Mouse (Mus musculus) frontal cortex, postnatal 10 days (tissue): ENCODE measurements around the gene Stum.
"Not testable (repeated sequence)": the region's sequence is repeated elsewhere in the genome, so short reads cannot be mapped to it uniquely, and the experiment has no call there.

Source experiments
- DNase-seq, 2 experiments: peaks; one replicate each; pipeline ENCODE4 v3.0.0; 2022; ENCODE audit warnings: low spot score in 2 of 2, mixed read lengths in 1 of 2

The Stum gene

DNA sequence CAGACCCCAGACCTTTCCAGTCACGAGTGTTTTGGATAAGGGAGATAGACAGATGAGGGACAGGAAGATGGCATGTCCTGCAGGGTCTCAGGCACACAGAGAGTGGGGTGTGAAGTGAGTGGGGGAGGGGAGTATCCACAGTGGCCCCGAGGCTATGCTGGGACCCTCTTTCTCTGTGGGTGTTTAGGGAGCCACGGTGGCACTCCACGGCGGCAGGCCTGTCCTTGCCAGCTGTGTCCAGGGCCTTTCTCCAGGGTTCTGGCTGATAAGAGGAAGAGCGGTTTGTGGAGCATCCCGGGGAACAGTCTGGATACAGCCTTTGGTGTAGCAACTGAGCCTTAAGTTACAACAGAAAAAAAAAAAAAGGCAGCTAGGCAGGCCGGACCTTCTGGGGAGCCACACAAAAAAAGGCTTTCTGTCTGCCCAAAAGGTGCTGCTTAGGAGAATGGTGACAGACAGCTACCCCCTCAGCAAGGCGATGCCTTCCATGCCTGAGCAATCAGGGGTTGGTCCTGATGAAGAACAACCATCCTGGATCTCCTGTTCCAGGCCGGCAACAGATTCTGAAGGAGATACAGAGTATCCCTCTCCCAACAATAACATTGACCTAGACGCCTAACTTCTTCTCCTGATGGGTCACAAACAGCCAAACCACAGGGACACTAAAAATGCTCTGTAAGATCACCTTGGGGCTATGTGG, 76.8 kb downstream of the Stum start:
- no peak for DNase-seq

GRCm38 (mm10) chr1:180405576-180406335, 77.5 kb downstream of the Stum start:
- DNase-seq: no peak

DNA sequence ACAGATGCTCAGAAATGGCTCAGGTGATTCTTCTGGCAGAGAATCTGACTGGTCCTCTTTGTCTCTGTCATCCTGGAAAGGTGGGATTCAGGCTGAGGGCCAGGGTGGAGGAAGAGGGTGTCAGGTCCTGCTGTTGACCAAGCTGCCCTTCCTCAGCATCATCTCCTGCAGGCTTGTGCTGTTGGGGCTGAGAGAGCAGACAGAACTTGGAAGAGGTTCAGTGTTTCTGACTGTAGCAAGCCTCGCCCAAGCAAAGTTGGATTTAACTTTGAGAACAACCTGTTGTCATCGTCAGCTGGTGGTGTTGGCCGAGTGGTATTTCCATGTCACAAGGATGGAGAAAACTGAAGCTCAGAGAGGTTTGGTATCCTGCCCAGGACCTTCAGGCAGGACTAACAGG, 78.6 kb downstream of the Stum start:
- DNase-seq: no peak

- no peak for DNase-seq
These were observed 79.4 kb downstream of the Stum start for GRCm38 (mm10) chr1:180403694-180404606.

GRCm38 (mm10) chr1:180403357-180403693, 80.0 kb downstream of the Stum start:
- no peak for DNase-seq

DNA sequence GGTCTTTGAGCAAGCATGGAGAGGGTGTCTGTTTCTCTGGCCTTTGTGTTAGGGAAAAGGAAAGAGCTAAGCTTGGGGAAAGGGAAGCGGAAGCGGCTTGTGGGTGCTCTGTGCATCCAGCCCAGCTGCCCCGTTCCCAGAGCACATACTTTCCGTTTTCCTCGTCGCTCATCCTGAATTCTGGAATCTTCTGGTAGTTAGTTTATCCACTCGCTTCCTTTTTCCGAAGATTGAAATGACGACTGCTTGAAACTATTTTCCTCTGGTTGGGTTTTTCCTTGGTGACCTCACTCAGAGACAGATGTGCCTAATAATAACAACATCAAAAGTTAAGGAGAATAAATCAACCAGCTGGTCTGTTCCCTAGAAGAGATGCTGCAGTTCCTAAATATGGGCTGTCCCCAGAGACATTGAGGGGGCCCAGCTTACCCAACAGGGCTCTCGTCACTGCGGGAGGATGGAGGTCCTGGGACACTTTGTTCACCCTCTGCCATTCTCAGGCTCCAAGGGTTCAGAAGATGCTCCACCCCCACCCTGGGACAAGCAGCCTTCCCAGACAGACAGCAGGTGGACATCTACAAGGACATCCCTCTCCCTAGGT, 80.7 kb downstream of the Stum start:
- no peak for DNase-seq

GRCm38 (mm10) chr1:180401725-180402124, 81.6 kb downstream of the Stum start:
- no peak for DNase-seq

DNA sequence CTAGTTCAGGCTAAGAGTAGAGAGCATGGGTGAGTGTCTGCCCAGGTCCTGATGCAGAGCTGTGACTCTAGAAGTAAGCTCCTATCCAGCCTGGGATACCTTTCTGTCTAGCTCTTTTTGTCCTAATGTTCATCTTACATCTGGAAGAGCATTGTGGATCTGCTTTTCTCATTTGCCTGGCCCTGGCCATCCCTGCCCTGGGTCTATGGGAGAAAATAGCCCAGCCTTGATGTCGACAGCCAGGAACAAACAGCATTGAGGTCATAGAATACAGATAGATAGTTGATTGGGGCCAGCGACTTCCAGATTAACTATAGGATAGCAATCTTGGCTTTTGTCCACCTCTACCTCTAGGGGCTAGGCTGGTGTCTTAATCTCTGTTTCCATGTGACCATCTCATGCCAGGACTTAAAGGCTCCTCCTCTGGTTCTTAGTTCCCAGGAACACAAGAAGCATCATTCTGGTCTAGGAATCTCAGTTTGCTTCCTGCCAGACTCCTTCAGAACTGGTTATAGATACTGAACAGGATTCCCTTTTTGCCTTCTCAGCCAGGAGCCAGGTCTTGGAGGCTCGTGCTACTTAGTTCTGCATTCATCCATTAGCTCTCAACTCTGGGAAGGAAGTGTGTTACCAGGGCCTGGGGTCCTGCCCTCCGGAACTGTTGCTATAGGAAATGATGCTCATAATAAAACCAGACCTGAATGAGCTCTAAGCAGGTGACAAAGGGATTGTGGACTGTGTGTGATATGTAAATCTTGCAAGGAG, 82.4 kb downstream of the Stum start:
- no peak for DNase-seq

DNA sequence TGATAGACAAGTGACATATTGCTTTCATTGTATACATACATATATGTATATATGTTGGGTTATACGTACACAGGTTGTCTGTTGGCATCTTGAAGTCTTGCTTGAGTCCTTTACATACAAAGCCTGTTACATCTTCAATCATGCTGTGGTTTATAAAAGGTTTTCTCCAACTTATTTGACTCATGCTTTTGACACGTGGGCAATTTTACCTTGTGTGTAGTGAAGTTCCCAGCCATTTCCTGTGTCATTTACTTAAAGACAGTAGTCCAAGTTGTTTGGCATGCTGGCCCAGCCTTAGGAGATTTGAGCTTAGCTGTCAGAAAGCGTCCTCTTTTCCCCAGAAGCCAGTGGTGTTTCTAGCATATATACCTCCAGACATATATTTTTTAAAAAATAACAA, 84.9 kb downstream of the Stum start:
- DNase-seq: no peak

DNA sequence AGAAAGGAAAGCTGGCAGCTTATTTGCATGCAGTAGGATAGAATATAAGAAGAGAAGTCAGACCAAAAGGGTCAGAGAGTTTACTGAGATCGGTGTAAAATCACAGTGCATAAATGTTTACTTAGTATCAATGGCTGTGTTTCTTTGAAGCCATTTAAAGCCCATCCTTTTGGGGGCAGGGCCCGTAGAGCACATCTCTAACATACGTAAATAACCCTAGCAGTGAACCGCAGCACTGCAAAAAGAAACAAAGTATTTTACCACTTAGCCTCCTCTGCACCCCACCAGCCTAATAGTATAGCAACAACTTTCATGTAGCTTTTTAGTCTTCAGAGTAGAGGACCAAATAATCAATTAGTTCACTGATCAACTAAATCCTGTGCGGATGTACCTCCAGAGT, 85.6 kb downstream of the Stum start:
- DNase-seq: no peak

- DNase-seq: no peak
These were observed 89.4 kb downstream of the Stum start for GRCm38 (mm10) chr1:180393873-180394272.

GRCm38 (mm10) chr1:180393017-180393797, 90.1 kb downstream of the Stum start:
- no peak for DNase-seq

- DNase-seq: no peak
These were observed 91.0 kb downstream of the Stum start for GRCm38 (mm10) chr1:180392137-180392798.

DNA sequence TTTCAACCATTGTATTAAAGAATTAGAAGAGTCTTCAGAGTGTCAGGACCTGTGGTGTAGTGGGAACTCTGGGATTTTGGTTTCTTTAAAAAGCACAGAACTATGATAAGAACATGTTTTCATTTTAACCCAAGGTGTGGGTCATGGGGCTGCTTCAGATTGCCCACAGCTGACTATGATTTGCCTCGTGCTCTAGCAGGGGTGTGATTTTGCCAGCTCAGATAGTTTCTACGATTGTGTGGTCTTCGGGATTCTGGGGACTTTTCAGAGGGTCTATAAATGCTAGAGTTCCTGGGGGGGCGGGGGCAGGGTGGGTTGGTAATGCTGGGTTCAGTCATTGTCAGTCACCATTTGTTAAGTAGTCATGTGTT, 91.7 kb downstream of the Stum start:
- DNase-seq: no peak

DNA sequence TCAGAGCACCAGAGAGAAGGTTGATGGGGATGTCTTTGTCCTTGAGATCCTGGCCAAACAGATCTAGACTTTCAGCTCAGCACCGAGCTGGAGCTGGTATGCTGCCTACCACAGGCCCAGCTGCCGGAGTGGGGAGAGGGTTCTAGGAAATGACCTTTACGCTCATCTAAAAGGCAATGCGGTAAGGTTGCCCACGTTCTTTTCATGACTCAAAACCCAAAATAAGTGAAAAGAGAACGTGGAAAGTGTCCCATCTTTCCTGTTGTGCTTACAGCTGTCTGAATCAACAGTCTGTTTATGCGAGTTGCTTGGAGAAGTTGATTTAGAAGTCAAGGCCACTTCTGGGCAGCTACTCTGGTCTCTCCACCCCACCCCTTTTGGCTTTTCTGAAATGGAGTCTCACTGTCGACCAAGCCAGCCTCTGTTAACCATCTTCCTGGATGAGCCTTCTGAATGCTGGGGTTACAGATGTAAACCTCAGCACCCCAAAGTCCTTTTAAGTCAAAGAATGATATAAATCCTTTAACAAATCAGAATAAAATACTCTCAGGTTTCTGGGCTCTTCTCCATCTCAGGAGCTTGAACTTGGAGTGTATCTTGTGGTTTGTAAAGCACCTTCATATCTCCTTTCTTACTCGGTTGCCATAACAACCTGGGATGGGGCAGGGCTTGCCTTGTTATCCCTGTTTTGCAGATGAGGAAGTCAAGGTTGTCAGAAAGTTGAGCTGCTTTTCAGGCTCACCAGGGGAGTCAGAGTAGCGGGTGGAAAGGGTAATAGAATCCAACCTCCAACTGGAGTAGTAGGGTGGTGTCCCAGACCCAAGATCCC, 92.3 kb downstream of the Stum start:
- DNase-seq: no peak

GRCm38 (mm10) chr1:180390321-180390731, 93.0 kb downstream of the Stum start:
- DNase-seq: no peak

DNA sequence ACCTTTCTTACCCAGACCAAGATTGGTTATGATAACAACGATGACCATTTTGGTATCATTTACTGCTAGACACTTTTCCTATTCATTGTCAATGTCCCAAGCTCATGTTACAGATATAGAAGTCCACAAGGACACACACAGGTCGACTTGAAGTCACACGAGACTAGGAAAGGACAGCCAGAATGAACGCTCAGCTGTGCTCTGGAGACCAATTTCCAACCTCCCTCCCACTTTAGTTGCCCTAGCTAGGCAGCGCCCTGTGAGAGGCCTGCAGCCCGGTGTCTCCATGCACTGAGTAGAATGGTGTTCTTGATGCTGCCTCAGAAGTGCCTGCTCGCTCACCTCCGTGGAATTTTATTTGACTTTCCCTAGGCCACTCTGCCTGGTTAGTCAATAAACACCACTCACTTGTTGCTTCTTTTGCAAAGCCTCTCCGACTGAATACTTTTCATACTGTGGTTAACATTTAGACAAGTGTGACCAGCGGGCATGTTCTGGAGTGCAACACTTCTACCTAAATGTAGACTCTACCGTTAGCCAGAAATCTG, 94.0 kb downstream of the Stum start:
- DNase-seq: not testable (repeated sequence)

DNA sequence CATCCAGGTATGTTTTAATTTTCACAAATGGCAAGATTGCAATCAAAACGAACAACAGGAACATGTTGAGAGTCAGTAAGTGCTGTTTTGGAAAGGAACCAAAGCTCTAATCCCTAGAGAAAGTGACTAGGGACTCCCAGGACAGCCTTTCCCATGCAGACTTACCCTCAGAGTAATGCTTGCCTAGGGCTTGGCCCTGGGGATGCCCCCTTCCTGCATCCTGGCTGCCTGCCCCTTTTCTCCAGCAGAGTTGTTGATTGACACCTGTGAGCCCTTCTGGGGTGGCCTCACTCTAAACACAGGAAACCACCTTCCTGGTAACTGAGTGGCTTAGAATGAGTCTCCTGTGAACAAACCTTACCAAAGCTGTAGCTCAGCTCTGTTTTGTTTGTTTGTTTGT, 94.8 kb downstream of the Stum start:
- DNase-seq: no peak
